Mouse (Mus musculus): ENCODE results near the gene Tmem30b.

DNA sequence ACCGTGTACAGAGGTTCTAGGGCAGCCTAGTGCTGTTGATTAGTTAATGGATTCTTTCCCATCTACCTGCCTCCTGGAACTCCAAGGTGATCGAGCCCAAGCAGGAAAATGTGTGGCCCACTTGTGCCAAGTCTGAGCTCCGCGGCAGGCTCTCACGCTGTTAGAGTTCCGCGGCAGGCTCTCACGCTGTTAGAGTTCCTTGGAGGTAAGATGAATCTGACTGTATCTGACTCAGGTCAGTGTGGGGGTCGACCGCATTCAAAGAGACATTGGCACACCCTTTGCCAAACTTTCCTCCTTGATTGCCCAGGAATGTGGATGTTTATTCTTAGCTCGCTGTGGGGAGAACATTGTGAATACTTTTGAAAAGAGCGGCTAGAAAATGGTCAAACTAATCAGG lies 28.4 kb downstream of the Tmem30b start:
- TF ChIP-seq CTCF (IDR thresholded peaks at IDR 0.05; ENCODE audit: insufficient read depth, low read depth, low read length) (no peak), POLR2A (IDR thresholded peaks at IDR 0.05; ENCODE audit: insufficient read depth, low read depth, low read length) (no peak)
